ENCODE assay signal across 7 mouse cellular contexts in the genomic region with DNA sequence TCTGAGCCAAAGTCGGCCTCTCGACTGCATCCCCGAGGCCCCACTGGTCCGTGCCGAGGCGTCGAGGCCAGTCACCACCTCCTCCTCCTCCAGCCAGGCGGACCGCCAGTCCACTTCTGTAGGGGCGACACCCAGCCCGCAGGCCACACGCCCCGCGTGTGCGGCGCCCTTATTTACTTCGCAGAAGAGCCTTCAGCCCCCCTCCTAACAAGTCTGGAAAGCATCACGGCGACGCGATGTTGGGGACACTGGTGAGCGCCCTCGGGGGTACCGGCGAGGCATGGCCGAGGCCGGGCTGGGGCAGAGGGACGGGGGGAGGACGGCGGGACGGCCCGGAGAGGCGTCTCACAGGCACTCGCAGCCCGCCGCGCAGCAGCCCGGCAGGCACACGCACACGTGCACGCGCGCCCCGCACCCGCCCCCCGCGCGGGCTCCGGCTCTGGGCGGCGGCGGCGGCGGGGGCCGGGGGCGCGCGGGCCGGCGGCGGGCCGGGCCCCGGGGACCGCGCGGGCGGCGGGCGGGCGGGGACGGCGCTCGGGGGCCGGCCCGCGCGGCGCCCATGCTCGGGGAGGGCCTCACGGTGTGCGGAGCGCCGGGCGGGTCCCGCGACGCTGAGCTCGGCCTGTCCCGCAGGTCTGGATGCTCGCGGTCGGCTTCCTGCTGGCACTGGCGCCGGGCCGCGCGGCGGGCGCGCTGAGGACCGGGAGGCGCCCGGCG. TPM values are rescaled to one million over a fixed set of nuclear protein-coding genes. Genes with fewer than 3 reads are reported as not detected.
A peak's percentile ranks its signal among the peaks of the same experiment; 100 is the strongest.
DNase-seq lines count a peak whose midpoint lies in the region; ATAC-seq and TF ChIP-seq lines count a peak whose summit lies in the region.

A gene (plus strand): TSS at position 107 of the 717 bp plus-strand sequence.

- under 1% methylated on average over 63 of the region's 104 CpGs for WGBS in intestine, embryonic 16.5 days
- under 1% methylated on average over 72 of the region's 104 CpGs for WGBS in lung, embryonic 14.5 days

- no peak for DNase-seq in urinary bladder, adult 2 months (ENCODE audit: low spot score)
- no peak for DNase-seq in urinary bladder, postnatal 25 days (ENCODE audit: low spot score)
- DNase-seq in cerebellum, adult 9-10 months = peak; percentile 71
- no peak for DNase-seq in gonadal fat pad, adult 2 months (ENCODE audit: low read depth)
- peak; percentile 61 for DNase-seq in lung, embryonic 14.5 days
- peak; percentile 46 for DNase-seq in right cerebral cortex, postnatal 14 days

- TF ChIP-seq CTCF in lung, embryonic 14.5 days (IDR thresholded peaks at IDR 0.05; ENCODE audit: low read depth) = no peak

- no peaks in the 10 kb centered on the region for H3K9me3 ChIP-seq in intestine, embryonic 16.5 days (ENCODE audit: control insufficient read depth, low read length)
- H3K9me3 ChIP-seq in lung, embryonic 14.5 days (ENCODE audit: low read depth, low read length) = no peaks in the 10 kb centered on the region

- ATAC-seq in intestine, embryonic 16.5 days = peak; percentile 54
- ATAC-seq in lung, embryonic 14.5 days (ENCODE audit: insufficient read depth) = peak; percentile 42; the same call in 1 of the 2 replicates

- peak within 1 kb of the TSS; percentile 91 for H3K4me2 ChIP-seq in intestine, embryonic 16.5 days (ENCODE audit: low read depth, low read length)
- peak within 1 kb of the TSS; percentile 75 for H3K4me2 ChIP-seq in lung, embryonic 14.5 days

- H3K36me3 ChIP-seq in intestine, embryonic 16.5 days (ENCODE audit: control insufficient read depth, insufficient read depth, low read length) = no peaks in the 10 kb centered on the region
- no peaks in the 10 kb centered on the region; the same call in 1 of the 2 replicates for H3K36me3 ChIP-seq in lung, embryonic 14.5 days (ENCODE audit: insufficient read depth)

- peaks cover 17% of the 10 kb centered on the region for H3K4me1 ChIP-seq in intestine, embryonic 16.5 days (ENCODE audit: control insufficient read depth, insufficient read depth, low read length)
- H3K4me1 ChIP-seq in lung, embryonic 14.5 days (ENCODE audit: insufficient read depth) = no peaks in the 10 kb centered on the region

- H3K4me3 ChIP-seq in intestine, embryonic 16.5 days (ENCODE audit: low read length) = peak within 1 kb of the TSS; percentile 75
- H3K4me3 ChIP-seq in lung, embryonic 14.5 days (ENCODE audit: low read depth, low read length) = peak within 1 kb of the TSS; percentile 69

- H3K27ac ChIP-seq in intestine, embryonic 16.5 days (ENCODE audit: low read length) = peak within 1 kb of the TSS; percentile 86
- peak within 1 kb of the TSS; percentile 82 for H3K27ac ChIP-seq in lung, embryonic 14.5 days (ENCODE audit: low read depth)

- H3K27me3 ChIP-seq in intestine, embryonic 16.5 days (replicated peaks; ENCODE audit: control insufficient read depth, insufficient read depth, low read length) = no peaks in the 10 kb centered on the region
- H3K27me3 ChIP-seq in lung, embryonic 14.5 days (ENCODE audit: insufficient read depth, low read length) = 0 out of 2 replicates have a peak, but pooled peaks cover 2% of the 10 kb centered on the region

- peak within 1 kb of the TSS; percentile 81 for H3K9ac ChIP-seq in intestine, embryonic 16.5 days (ENCODE audit: low read depth, low read length)
- peak within 1 kb of the TSS; percentile 74 for H3K9ac ChIP-seq in lung, embryonic 14.5 days

RNA-seq across cellular contexts. Expression of the gene that starts here (rescaled TPM):
- 19.3 and 21.4 TPM in 2 replicates for polyA plus RNA-seq in urinary bladder, adult 2 months (2012; rRNA removed)
- 9.1 and 10.8 TPM in 2 replicates for polyA plus RNA-seq in gonadal fat pad, adult 2 months (2012; rRNA removed)
- 0.51 and 4.2 TPM in 2 replicates for polyA plus RNA-seq in intestine, embryonic 16.5 days (2015; fragmentation: Nextera tagmentation; extraction: Ambion mirVana)
- 3.4 TPM in 2 replicates for polyA plus RNA-seq in lung, embryonic 14.5 days (2014; fragmentation: Nextera tagmentation; extraction: Ambion mirVana)

Comparison
In these comparisons a context has a peak if more than half of its experiments do, and no peak if none do; other contexts are left out.
1. DNase-seq: peak in cerebellum, adult 9-10 months (single experiment), lung, embryonic 14.5 days (single experiment) and right cerebral cortex, postnatal 14 days (single experiment); none in urinary bladder, adult 2 months (single experiment), urinary bladder, postnatal 25 days (single experiment) and gonadal fat pad, adult 2 months (single experiment).